Mouse (Mus musculus) embryo, embryonic 11 days (tissue): ENCODE measurements around the gene Gm7298.
"Not testable (repeated sequence)": the region's sequence is repeated elsewhere in the genome, so short reads cannot be mapped to it uniquely, and the experiment has no call there.

Experiments
- DNase-seq: peaks from one replicate; pipeline ENCODE4 v3.0.0-alpha.2; 2015

The Gm7298 gene

DNA sequence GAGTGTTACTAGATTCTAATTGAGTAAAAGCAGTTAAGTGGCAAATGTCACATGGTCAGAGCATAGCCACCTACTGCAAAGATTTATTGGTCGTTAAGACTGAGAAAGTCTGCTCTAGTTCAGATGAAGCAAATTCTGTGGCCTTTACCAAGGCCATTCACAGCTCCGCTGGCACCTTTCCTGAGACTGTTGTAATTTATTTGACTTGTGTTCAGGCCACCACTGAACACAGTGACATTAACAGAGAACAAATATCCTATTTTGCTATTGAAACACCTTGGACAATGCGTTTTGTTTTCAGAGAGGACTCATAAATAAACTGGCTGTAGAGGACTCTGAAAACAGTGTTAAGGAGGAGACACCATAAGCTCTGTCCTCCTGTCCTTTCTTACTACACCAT lies at the start of gene Gm7298:
Gene Gm7298, plus strand, starts transcription at position 301 of the 400 bp plus-strand sequence.
- no peak for DNase-seq

DNA sequence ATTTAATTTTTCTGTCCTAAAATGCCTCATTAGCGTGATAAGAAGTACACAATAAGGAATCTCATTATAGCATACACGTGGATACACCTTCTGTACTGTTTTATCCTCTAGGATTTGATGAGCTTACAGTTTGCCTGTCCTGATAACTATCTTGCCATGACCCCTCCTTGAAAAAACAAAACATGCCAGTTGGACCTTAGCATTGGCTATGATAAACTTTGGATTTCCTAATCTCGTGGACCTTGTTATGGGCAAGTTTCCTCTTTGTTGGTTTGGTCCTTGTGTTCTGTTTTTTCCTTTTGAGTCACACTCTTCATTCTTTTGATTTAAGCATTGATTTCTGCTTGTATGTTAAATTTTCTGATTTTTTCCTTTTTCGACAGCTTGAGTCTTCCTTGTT lies 95.3 kb downstream of the Gm7298 start:
- no peak for DNase-seq

DNA sequence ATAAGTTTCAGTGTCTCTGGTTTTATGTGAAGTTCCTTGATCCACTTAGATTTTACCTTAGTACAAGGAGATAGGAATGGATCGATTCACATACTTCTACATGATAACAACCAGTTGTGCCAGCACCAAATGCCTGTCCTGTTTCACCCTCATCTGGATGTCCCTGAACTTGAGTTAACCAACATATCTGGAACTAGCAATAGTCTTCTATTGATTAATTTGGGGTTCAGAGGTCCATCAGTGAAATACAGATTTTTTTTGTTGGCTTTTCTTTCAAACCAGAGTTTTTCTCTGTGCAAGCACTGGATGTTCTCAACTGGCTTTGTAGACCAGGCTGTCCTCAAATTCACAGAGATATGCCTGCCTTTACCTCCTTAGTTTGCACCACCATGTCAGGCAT lies 103.6 kb downstream of the Gm7298 start:
- no peak for DNase-seq

DNA sequence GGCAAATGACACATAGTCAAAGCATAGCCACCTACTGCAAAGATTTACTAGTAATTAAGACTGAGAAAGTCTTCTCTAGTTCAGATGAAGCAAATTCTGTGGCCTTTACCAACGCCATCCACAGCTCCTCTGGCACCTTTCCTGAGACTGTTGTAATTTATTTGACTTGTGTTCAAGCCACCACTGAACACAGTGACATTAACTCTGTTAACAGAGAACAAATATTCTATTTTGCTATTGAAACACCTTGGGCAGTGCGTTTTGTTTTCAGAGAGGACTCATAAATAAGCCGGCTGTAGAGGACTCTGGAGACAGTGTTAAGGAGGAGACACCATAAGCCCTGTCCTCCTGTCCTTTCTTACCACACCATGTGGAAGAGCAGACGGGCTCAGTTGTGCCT lies 105.5 kb downstream of the Gm7298 start, which contains the start of gene Mug1:
Gene Mug1, plus strand, starts transcription at position 271 of the 400 bp plus-strand sequence.
- DNase-seq = not testable (repeated sequence)
